Mouse (Mus musculus) c-Kit-negative CD71-positive TER-119-positive erythroid progenitor cells, embryonic 14.5 days (primary cell): ENCODE results near the gene Klra1.
"Not testable (repeated sequence)": the region's sequence is repeated elsewhere in the genome, so short reads cannot be mapped to it uniquely, and the experiment has no call there.

Experiments used
- DNase-seq: peaks from one replicate; pipeline ENCODE4 v3.0.0-alpha.2; 2013; ENCODE audit warnings: low read depth, low spot score

Gene Klra1

GRCm38 (mm10) chr6:130386750-130387149, at the start of gene Klra1:
Gene Klra1, minus strand, starts transcription at chr6:130386874.
- no peak for DNase-seq

- DNase-seq: no peak
Measured at GRCm38 (mm10) chr6:130429511-130429910, 42.8 kb upstream of the Klra1 start.

DNA sequence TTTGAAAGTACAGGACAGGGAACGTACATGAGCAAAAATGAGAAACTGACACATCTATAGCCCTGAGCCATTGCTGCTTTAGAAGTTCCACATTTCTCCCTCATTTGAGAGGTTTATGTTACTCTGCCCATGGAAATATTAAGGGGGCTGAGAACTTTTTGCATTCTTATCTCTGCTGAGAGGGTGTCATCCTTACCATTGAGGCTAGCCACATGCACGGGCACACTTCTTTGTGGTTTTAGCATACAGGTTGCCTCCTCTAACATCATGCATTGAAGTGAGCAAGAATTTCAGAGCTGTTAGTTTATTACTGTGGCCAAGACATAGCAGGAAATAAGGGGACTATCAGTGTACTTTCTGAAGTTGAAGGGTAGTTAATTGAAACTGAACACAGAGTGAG, 32.5 kb upstream of the Klra1 start:
- DNase-seq: no peak

GRCm38 (mm10) chr6:130404882-130405281, 18.2 kb upstream of the Klra1 start:
- no peak for DNase-seq

DNA sequence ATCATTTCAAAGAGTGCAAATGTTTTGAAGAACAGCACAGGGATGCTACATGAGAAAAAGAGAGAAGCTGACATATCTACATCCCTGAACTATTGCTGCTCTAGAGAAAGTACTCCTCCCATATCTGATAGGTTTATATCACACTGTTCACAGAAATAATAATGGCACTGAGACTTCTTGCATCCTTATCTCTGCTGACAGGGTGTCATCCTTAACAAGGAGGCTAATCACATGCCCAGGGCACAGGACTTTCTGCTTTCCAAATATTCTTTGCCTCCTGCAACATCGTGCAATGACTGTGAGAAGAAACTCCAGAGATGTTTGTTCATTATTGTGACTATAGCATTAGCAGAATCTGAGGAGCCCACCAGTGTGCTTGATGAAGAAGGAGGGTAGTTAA, 871 bp downstream of the Klra1 start:
- DNase-seq: no peak

DNA sequence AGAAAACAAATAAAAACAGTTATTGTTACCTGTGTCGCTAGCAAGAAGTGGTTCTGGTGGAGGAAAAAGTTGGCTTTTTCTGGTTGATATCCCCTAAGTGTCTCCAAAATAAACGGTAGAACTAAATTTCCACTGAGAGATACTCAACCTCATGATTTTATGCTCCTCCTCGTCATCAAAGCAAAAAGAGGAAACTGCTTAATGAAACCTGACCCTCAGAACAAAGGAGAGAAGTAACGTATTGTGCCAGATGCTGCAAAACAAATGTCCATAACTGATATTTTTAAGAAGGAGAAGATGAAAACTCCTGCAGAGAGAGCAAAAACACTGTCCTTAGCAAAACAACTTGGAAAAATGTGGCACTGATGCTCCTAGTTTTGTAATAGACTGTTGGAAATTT, 4.3 kb downstream of the Klra1 start:
- no peak for DNase-seq

DNA sequence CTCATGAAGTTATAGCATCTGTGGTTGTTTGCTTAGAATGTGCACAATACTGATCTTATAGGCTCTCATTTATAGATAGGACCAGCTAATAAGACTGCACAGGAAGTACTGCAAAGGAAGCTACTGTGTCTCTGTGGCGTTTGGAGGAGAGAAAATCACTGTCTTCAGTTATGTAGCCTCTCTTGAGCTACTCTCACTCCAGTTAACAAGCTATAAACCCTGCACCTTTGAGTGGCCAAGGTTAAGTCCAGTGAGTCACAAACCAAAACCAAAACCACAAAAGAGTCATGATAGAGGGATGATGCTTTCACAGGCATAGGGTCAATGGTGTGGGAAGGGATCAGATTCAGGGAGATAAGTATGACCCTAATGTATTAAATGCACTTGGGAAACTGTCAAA, 41.3 kb downstream of the Klra1 start:
- not testable (repeated sequence) for DNase-seq

DNA sequence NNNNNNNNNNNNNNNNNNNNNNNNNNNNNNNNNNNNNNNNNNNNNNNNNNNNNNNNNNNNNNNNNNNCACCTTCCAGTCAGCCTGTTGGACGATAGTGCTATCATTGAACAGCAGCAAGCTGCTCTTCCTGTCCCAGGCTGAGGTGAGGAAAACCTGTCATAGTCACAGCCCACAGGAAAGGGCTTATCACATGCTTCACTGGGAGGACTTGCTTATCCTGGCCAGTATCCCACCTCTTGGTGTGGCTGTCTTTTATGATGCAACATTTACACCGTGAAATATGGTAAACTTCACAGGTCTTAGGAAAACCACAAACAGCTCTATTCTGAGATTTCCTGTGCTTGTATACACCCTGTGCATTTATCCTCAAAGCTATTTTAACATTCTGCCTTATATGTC, 44.7 kb downstream of the Klra1 start:
- DNase-seq: not testable (repeated sequence)

DNA sequence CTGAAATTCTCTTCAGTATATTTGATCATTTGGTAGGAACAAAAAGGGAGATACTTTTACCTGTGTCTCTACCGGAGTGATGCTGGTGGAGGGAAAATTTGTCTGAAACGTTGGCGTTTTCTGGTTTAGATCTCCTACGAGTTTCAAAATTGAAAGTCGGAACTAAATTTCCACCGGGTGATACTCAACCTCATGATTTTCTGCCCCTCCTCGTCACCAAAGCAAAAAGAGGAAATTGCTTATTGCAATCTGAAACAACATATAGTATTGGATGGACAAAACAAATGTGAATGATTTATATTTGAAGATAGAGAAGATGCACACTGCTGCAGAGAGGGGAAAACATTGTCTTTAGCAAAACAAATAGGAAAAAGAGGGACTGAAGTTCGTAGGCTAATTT, 49.3 kb downstream of the Klra1 start, which contains the start of gene Klra3:
Klra3 (minus strand) TSS at position 164 of the 400 bp plus-strand sequence.
- no peak for DNase-seq
